Mouse (Mus musculus) hindbrain, postnatal 0 days (tissue): ENCODE data around the gene Ap1s3. TPM values are rescaled to one million over a fixed set of nuclear protein-coding genes. Genes with fewer than 3 reads are reported as not detected.

Experiments
- ATAC-seq: fragments of 200-750 bp; cut with Nextera tagmentation; 2 replicates; pipeline ENCODE4 v1.8.0; 2017; ENCODE audit warnings: mild to moderate bottlenecking, moderate TSS enrichment, moderate library complexity
- DNase-seq: peaks from one replicate; pipeline ENCODE4 v3.0.0-alpha.2; 2015; ENCODE audit warnings: low spot score
- H3K27ac ChIP-seq: fragments of 300-500 bp; sonication (generic); 2 replicates; pipeline ENCODE4 v1.5.1; 2014; ENCODE audit warnings: mild to moderate bottlenecking
- H3K27me3 ChIP-seq: fragments of 300-500 bp; sonication (generic); 2 replicates; pipeline ENCODE4 v1.6.1; 2014; ENCODE audit warnings: low read length, mixed read lengths; ENCODE audit not compliant: insufficient read depth
- H3K36me3 ChIP-seq: fragments of 300-500 bp; sonication (generic); 2 replicates; pipeline ENCODE4 v1.6.1; 2014; ENCODE audit warnings: low read length, mixed read lengths; ENCODE audit not compliant: insufficient read depth
- H3K4me1 ChIP-seq: fragments of 300-500 bp; sonication (generic); 2 replicates; pipeline ENCODE4 v1.6.1; 2014; ENCODE audit warnings: antibody characterized with exemption, low read length, mixed read lengths; ENCODE audit not compliant: insufficient read depth
- H3K4me2 ChIP-seq: fragments of 300-500 bp; sonication (generic); 2 replicates; pipeline ENCODE4 v1.6.1; 2014; ENCODE audit warnings: low read depth, mild to moderate bottlenecking, low read length, moderate library complexity, mixed read lengths
- H3K4me3 ChIP-seq: fragments of 300-500 bp; sonication (generic); 2 replicates; pipeline ENCODE4 v1.5.1; 2014; ENCODE audit warnings: low read length
- H3K9ac ChIP-seq: fragments of 300-500 bp; sonication (generic); replicated peaks from 2 replicates; pipeline ENCODE4 v1.6.1; 2014; ENCODE audit warnings: mild to moderate bottlenecking, low read length, moderate library complexity, mixed read lengths
- H3K9me3 ChIP-seq: fragments of 300-500 bp; sonication (generic); 2 replicates; pipeline ENCODE4 v1.6.1; 2016; ENCODE audit warnings: low read length, mixed read lengths
- CTCF ChIP-seq: IDR thresholded peaks from 2 replicates; pipeline ENCODE4 v1.5.1; 2016; ENCODE audit warnings: antibody characterized with exemption, control low read depth, low read depth
- WGBS: fragments of 180-500 bp; shearing (Covaris S2); extraction: QIAGEN DNeasy Blood & Tissue Kit; methylation state at CpG from one replicate; pipeline ENCODE4 v1.1.7; 2014; 5-methylcytosine and 5-hydroxymethylcytosine counted together
- polyA plus RNA-seq: library from polyadenylated mRNA; unstranded; fragments of >200 nt; fragmentation: Nextera tagmentation; extraction: Ambion mirVana; gene quantifications from 2 replicates; pipeline ENCODE4 v1.2.1, GENCODE M21; 2015
- total RNA-seq: library from RNA; depleted of rRNA; stranded (reverse); fragments of >200 nt; gene quantifications from 2 replicates; pipeline ENCODE4 v1.2.3, GENCODE M21; 2014

Gene Ap1s3
- total and polyA plus RNA-seq, 2 experiments from 2014 or later = 0.16 to 2.0 TPM

GRCm38 (mm10) chr1:79671196-79671542, 603 bp downstream of the Ap1s3 start:
- Histone ChIP-seq H3K4me3 (peak overlapping the region; percentile 60), H3K4me1 (no peaks in the 10 kb centered on the region), H3K27me3 (no peaks in the 10 kb centered on the region), H3K9ac (peak overlapping the region; percentile 31; the same call in 1 of the 2 replicates), H3K4me2 (peak overlapping the region; percentile 88), H3K27ac (no peak overlapping the region), H3K36me3 (no peaks in the 10 kb centered on the region), H3K9me3 (no peaks in the 10 kb centered on the region)
- DNase-seq = no peak
- 2% methylated on average over 11 of the region's 11 CpGs for WGBS
- no peak for TF ChIP-seq CTCF
- ATAC-seq = no peak

DNA sequence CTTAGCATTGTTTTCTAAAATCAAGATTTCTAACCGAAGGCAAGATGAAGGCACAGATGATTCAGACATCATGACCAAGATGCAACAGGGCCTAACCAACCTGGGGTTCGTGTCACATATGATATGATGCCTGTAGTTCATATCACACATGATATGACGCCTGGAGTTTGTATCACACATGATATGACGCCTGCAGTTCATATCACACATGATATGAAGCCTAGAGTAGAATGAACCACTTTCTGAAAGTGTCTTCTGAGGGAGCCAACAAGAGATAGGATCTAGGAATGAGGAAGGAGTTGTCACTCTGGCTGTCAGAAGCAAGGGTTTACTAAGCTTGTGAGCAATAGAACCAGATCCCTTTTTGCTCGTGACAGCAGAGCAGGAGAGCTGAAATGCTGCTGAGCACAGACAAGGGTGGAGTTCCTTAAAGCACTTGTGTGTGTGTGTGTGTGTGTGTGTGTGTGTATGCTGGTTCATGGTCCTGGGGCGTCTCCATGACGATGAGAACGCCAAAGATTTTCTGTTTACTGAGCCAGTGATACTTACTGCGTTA, 2.3 kb downstream of the Ap1s3 start:
- 79% methylated on average over 9 of the region's 9 CpGs for WGBS
- Histone ChIP-seq H3K4me1 (no peaks in the 10 kb centered on the region), H3K4me3 (no peak overlapping the region), H3K9me3 (no peaks in the 10 kb centered on the region), H3K27me3 (no peaks in the 10 kb centered on the region), H3K4me2 (no peak overlapping the region), H3K36me3 (no peaks in the 10 kb centered on the region), H3K9ac (no peak overlapping the region), H3K27ac (no peak overlapping the region)
- ATAC-seq = no peak
- TF ChIP-seq CTCF = no peak
- no peak for DNase-seq

- Histone ChIP-seq H3K27ac (no peak overlapping the region), H3K9ac (no peak overlapping the region), H3K36me3 (no peaks in the 10 kb centered on the region), H3K4me1 (no peaks in the 10 kb centered on the region), H3K4me3 (no peak overlapping the region), H3K27me3 (no peaks in the 10 kb centered on the region), H3K9me3 (no peaks in the 10 kb centered on the region), H3K4me2 (no peak overlapping the region)
- WGBS = 79% methylated on average over 4 of the region's 4 CpGs
- DNase-seq (peak; percentile 17), ATAC-seq (no peak)
- TF ChIP-seq CTCF = no peak
These were observed 6.9 kb downstream of the Ap1s3 start for GRCm38 (mm10) chr1:79664911-79665310.

DNA sequence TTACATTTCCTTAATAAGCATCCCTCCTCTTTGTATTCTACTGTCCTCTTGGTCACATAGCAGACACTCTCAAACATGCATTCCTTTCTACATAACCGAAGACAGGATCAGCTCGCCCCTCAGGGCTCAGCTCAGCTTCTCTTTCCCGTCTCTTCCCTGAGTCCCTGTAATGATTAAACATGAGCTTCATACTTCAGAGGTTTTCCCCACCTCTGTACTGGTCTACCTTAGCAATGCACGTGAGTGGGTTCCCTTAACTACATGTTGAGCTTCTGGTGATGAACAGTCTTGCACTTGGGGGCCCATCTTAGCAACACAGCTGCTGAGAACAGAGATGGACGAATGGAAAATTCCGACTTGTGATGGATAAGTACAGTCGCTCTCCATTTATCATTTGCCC, 12.2 kb downstream of the Ap1s3 start:
- TF ChIP-seq CTCF = no peak

GRCm38 (mm10) chr1:79657411-79657810, 14.4 kb downstream of the Ap1s3 start:
- H3K27ac ChIP-seq = no peak overlapping the region
- no peaks in the 10 kb centered on the region for H3K36me3 ChIP-seq
- TF ChIP-seq CTCF = no peak
- no peak overlapping the region for H3K9ac ChIP-seq
- no peak overlapping the region for H3K4me3 ChIP-seq
- H3K9me3 ChIP-seq = no peaks in the 10 kb centered on the region
- ATAC-seq (no peak), DNase-seq (no peak)
- 57% methylated on average over 1 of the region's 1 CpGs for WGBS
- no peaks in the 10 kb centered on the region for H3K4me1 ChIP-seq
- no peak overlapping the region for H3K4me2 ChIP-seq
- H3K27me3 ChIP-seq = no peaks in the 10 kb centered on the region

More for the DNA sequence above, 12.2 kb downstream of the Ap1s3 start:
- ATAC-seq = no peak
- no peak for DNase-seq
- Histone ChIP-seq H3K4me2 (no peak overlapping the region), H3K27ac (no peak overlapping the region), H3K9ac (no peak overlapping the region), H3K27me3 (no peaks in the 10 kb centered on the region), H3K9me3 (no peaks in the 10 kb centered on the region), H3K36me3 (no peaks in the 10 kb centered on the region), H3K4me1 (no peaks in the 10 kb centered on the region), H3K4me3 (no peak overlapping the region)
- WGBS = 88% methylated on average over 7 of the region's 7 CpGs

DNA sequence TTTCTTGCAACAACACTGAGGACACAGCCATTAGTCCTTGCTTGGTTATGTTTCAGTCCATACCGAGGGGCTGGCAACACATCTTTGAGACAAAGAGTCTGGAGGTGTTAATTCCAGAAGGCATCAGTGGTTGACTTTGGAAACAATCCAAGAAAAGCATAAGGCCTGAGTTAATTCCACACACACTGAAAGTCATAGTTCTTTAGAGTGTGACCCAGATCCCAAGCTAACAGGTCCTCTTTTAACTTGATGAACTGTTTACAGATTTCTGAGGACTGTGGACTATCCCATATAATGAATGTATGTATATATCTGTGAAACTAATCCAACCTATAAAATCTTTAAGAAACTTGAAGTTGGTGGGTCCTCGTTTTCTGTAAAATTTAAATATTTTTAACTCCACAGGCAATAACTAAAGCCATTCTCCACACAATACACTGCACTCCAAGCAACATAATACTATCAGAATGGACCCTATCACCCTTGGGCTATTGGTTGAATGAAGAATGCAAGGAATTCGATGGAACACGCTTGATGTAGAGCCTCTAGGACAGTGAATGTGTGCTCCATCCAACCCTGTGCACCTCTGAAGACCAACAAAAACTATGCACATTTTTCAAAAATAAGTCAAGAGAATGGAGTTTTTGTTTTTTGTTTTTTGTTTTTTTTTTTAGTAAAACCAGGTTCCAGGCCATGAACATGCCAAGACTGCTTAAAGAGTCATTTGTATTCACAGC, 15.8 kb downstream of the Ap1s3 start:
- Histone ChIP-seq H3K4me2 (no peak overlapping the region), H3K4me3 (no peak overlapping the region), H3K9me3 (no peaks in the 10 kb centered on the region), H3K27me3 (no peaks in the 10 kb centered on the region), H3K27ac (no peak overlapping the region), H3K36me3 (no peaks in the 10 kb centered on the region), H3K4me1 (no peaks in the 10 kb centered on the region), H3K9ac (no peak overlapping the region)
- 80% methylated on average over 4 of the region's 4 CpGs for WGBS
- no peak for TF ChIP-seq CTCF
- DNase-seq (peak; percentile 14), ATAC-seq (no peak)

- DNase-seq = no peak
- Histone ChIP-seq H3K4me1 (no peaks in the 10 kb centered on the region), H3K4me2 (no peak overlapping the region), H3K9me3 (no peaks in the 10 kb centered on the region), H3K9ac (no peak overlapping the region), H3K27ac (no peak overlapping the region), H3K27me3 (no peaks in the 10 kb centered on the region), H3K4me3 (no peak overlapping the region), H3K36me3 (no peaks in the 10 kb centered on the region)
- TF ChIP-seq CTCF = no peak
- ATAC-seq = no peak
- WGBS = 93% methylated on average over 2 of the region's 2 CpGs
These were observed 16.8 kb downstream of the Ap1s3 start for GRCm38 (mm10) chr1:79654948-79655347.
